Mouse (Mus musculus) hindbrain, embryonic 14.5 days (tissue): ENCODE results near the gene Fgfr2. TPM values are rescaled to one million over a fixed set of nuclear protein-coding genes. Genes with fewer than 3 reads are reported as not detected.

ENCODE experiments used
- ATAC-seq: fragments of 200-750 bp; cut with Nextera tagmentation; 2 replicates; pipeline ENCODE4 v1.8.0; 2017; ENCODE audit warnings: moderate number of reproducible peaks, mild to moderate bottlenecking, moderate TSS enrichment, moderate library complexity; ENCODE audit not compliant: low FRiP score
- DNase-seq: peaks from one replicate; pipeline ENCODE4 v3.0.0-alpha.2; 2015; ENCODE audit warnings: low spot score
- H3K27ac ChIP-seq: fragments of 300-500 bp; sonication (generic); 2 replicates; pipeline ENCODE4 v1.5.1; 2014; ENCODE audit warnings: mild to moderate bottlenecking, moderate library complexity
- H3K27me3 ChIP-seq: fragments of 300-500 bp; sonication (generic); 2 replicates; pipeline ENCODE4 v1.6.1; 2014; ENCODE audit warnings: mild to moderate bottlenecking, low read length, mixed read lengths; ENCODE audit not compliant: control insufficient read depth, insufficient read depth
- H3K36me3 ChIP-seq: fragments of 300-500 bp; sonication (generic); replicated peaks from 2 replicates; pipeline ENCODE4 v1.6.1; 2014; ENCODE audit not compliant: control insufficient read depth, insufficient read depth
- H3K4me1 ChIP-seq: fragments of 300-500 bp; sonication (generic); replicated peaks from 2 replicates; pipeline ENCODE4 v1.6.1; 2014; ENCODE audit warnings: antibody characterized with exemption, low read length, mixed read lengths; ENCODE audit not compliant: control insufficient read depth, insufficient read depth
- H3K4me2 ChIP-seq: fragments of 300-500 bp; sonication (generic); replicated peaks from 2 replicates; pipeline ENCODE4 v1.6.1; 2014; ENCODE audit warnings: mild to moderate bottlenecking, moderate library complexity
- H3K4me3 ChIP-seq: fragments of 300-500 bp; sonication (generic); replicated peaks from 2 replicates; pipeline ENCODE4 v1.5.1; 2014; ENCODE audit warnings: mild to moderate bottlenecking, low read length
- H3K9ac ChIP-seq: fragments of 300-500 bp; sonication (generic); 2 replicates; pipeline ENCODE4 v1.6.1; 2014
- H3K9me3 ChIP-seq: fragments of 300-500 bp; sonication (generic); 2 replicates; pipeline ENCODE4 v1.6.1; 2016; ENCODE audit warnings: low read length; ENCODE audit not compliant: control insufficient read depth
- WGBS: fragments of 180-500 bp; shearing (Covaris S2); extraction: QIAGEN DNeasy Blood & Tissue Kit; methylation state at CpG from one replicate; pipeline ENCODE4 v1.1.7; 2014; 5-methylcytosine and 5-hydroxymethylcytosine counted together
- polyA plus RNA-seq: library from polyadenylated mRNA; unstranded; fragments of >200 nt; fragmentation: Nextera tagmentation; extraction: Ambion mirVana; gene quantifications from 2 replicates; pipeline ENCODE4 v1.2.1, GENCODE M21; 2014

Fgfr2 gene
- polyA plus RNA-seq, 1 experiment from 2014 or later = 43.5 TPM

DNA sequence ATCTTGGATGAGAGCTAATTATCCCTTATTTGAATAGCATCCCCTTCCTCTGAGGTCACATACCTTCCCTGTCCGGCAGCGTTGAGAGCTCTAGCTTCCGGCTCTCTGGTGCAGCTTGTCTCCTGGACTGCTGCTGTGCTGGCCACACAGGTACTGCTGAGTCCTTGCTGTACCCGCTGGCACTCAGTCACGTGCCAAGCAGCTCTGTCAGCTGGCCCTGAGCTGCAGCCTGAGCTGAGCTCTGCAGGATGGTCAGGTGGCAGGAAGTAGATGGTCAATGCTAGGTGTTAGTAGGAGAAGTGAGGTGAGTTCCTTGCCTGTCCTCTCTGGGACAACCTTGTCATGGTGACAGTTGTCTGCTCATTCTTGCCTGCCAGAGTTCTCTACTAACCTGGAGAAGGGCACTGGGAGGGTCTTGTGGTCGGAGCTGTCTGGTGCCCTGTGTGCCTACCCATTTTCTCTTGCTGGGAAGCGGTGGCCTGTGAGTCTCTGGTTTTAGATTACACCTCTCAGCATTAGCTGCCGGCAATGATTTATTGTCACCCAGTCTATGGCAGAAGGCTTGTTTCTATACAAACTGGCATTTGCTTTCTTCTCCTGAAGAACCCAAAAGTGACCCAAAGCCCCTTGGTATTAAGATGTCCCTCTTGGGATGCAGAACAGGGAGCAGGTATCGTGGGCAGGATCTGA is 2402.4 kb downstream of the Fgfr2 start:
- Histone ChIP-seq H3K4me1 (peaks cover 20% of the 10 kb centered on the region), H3K4me2 (no peak overlapping the region), H3K36me3 (peaks cover 32% of the 10 kb centered on the region), H3K4me3 (no peak overlapping the region), H3K27ac (0 out of 2 replicates have a peak overlapping the region, but pooled peaks have one; percentile 55), H3K9me3 (no peaks in the 10 kb centered on the region), H3K27me3 (no peaks in the 10 kb centered on the region), H3K9ac (no peak overlapping the region)
- ATAC-seq = no peak
- no peak for DNase-seq
- WGBS = 59% methylated on average over 9 of the region's 9 CpGs

DNA sequence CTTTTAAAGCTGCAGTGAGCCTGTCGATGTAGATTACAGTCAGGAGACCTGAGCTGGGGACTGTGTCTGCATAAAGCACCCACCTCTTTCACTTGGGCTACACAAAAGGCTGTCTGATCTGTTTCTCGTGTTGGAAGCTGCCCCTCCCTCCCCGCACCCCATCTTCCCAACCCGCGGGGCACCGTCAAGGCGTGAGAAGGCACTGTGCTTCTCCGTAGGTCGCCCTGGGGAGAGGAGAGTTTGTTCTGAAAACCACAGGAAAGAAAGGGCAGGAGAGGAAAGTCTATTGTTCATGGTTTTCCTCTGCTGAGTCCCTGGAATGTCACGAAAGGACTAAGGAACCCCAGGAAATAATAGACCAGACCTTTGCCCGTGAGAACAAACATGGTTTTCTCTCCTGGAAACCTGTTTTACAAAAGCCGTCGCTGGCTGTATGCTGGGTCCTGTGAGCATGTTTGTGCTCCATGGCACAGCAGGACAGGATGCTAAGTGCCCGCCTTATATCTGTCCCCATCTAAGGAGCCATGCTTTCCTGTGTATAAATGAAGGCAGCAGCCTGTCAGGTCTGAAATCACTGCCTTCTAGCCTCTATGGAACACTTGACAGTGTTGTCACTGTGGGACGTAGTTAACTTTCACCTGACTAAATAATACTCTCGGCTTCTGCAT is 2403.1 kb downstream of the Fgfr2 start:
- Histone ChIP-seq H3K4me1 (peaks cover 20% of the 10 kb centered on the region), H3K9me3 (no peaks in the 10 kb centered on the region), H3K4me2 (0 out of 2 replicates have a peak overlapping the region, but pooled peaks have one; percentile 13), H3K27ac (peak overlapping the region; percentile 55), H3K36me3 (peaks cover 25% of the 10 kb centered on the region), H3K9ac (peak overlapping the region; percentile 37), H3K27me3 (no peaks in the 10 kb centered on the region), H3K4me3 (no peak overlapping the region)
- no peak for DNase-seq
- 9% methylated on average over 16 of the region's 16 CpGs for WGBS
- ATAC-seq = no peak

DNA sequence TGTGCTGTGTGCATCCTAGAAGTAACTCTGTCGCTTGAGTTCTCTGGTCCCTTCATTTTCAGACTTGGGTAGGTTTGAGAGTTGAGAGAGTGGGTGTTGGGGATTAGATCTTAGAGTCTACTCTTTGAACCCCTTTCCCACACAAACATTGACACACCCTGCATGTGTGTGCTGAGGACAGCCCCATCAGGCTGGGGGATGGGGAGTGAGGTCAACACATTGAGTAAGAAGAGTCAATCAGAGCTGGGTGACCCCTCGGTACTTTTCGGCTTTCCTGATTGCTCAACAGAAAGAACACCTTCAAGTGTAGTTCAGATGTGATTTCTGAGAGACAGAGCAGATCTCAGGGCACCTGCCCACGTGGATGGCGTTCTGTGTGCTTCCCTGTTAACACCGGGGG is 2406.2 kb downstream of the Fgfr2 start:
- Histone ChIP-seq H3K4me1 (peaks cover 31% of the 10 kb centered on the region), H3K9ac (no peak overlapping the region), H3K4me2 (no peak overlapping the region), H3K9me3 (no peaks in the 10 kb centered on the region), H3K36me3 (peaks cover 25% of the 10 kb centered on the region), H3K27me3 (no peaks in the 10 kb centered on the region), H3K4me3 (no peak overlapping the region), H3K27ac (no peak overlapping the region)
- 98% methylated on average over 6 of the region's 6 CpGs for WGBS
- DNase-seq = no peak
- ATAC-seq = no peak

DNA sequence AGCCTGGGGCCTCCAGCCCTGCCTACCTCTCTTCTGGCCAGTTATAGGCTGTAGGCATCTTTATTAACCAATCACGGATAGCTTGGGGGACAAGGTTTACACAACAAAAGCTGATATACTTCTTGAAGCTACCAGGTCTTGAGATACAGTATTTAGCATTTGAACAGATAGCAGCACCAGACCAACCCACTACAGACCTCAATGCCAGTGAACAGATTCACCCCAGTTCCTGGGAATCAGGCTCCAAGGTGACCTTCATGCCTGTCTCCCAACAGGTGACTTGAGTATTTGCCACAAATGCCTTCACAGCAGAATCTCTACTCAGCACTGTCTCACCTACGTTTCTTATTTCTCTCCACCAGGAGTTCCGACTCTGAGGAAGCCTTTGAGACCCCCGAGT is 2406.8 kb downstream of the Fgfr2 start:
- H3K4me1 ChIP-seq = peaks cover 31% of the 10 kb centered on the region

DNA sequence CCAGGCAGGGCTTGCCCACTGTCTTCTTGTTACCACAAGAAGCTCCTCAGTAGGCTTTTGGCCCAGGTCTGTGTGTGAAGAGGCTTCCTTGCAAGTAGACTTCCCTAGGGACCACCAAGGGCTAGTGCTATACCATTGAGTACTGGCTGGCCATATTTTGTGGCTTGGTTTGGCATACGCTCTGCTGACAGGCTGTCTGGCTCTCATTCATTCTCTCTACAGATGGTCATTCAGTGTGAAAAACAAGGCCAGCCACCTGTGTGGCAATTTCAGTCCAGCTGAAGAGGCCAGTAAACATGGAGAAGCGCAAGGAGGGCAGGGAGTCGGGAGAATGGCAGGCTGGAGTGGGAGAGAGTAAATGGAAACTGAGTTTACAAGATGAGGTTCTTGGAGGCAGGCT is 2407.7 kb downstream of the Fgfr2 start:
- 81% methylated on average over 3 of the region's 3 CpGs for WGBS
- Histone ChIP-seq H3K9ac (no peak overlapping the region), H3K36me3 (peaks cover 25% of the 10 kb centered on the region), H3K27me3 (no peaks in the 10 kb centered on the region), H3K4me2 (no peak overlapping the region), H3K9me3 (no peaks in the 10 kb centered on the region), H3K27ac (no peak overlapping the region), H3K4me3 (no peak overlapping the region), H3K4me1 (peaks cover 30% of the 10 kb centered on the region)
- no peak for DNase-seq
- ATAC-seq = no peak

More for the DNA sequence above, 2406.8 kb downstream of the Fgfr2 start:
- H3K9me3 ChIP-seq = no peaks in the 10 kb centered on the region
- H3K9ac ChIP-seq = no peak overlapping the region
- H3K4me3 ChIP-seq = no peak overlapping the region
- H3K27me3 ChIP-seq = no peaks in the 10 kb centered on the region
- peaks cover 25% of the 10 kb centered on the region for H3K36me3 ChIP-seq
- DNase-seq (no peak), ATAC-seq (no peak)
- WGBS = 96% methylated on average over 4 of the region's 4 CpGs
- no peak overlapping the region for H3K4me2 ChIP-seq
- no peak overlapping the region for H3K27ac ChIP-seq

DNA sequence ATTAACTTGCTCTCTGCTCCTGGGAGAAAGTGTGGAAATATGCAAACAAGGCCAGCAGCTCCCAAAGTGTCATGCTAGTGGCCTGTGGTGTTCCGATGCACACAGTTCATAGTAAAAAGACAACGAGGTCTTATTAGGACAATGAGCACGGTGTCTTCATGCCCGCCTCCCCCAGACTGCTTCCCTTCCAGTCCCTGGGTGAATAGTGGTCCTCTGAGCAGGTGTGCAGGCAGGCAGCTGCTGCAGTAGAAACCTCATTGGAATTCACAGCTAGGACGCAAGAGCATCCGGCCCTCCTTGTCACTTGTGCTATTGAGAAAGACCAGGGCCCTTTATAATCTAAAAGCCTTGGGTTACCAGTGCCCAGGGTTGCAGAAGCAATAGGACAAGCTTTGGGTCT is 2409.8 kb downstream of the Fgfr2 start:
- Histone ChIP-seq H3K4me1 (peaks cover 32% of the 10 kb centered on the region), H3K9ac (no peak overlapping the region), H3K9me3 (no peaks in the 10 kb centered on the region), H3K36me3 (peaks cover 18% of the 10 kb centered on the region), H3K27ac (peak overlapping the region; percentile 51), H3K27me3 (no peaks in the 10 kb centered on the region), H3K4me2 (no peak overlapping the region), H3K4me3 (no peak overlapping the region)
- DNase-seq = no peak
- ATAC-seq = no peak
- 47% methylated on average over 6 of the region's 6 CpGs for WGBS

DNA sequence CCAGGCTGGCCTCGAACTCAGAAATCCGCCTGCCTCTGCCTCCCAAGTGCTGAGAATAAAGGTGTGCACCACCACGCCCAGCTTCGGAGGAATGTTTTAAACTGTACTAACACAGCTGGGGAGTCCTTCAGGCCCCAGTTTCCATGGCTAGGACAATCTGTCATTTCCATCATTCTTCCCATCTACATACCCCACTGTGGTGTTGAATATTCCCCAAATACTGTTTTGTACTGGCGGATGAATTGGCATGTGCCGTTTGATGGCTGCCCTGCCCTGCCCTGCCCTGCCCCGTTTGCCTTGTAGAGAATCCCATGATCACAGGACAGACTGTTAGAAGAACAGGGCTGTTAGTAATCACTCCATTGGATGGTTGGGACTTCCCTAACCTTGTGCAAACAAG is 2411.3 kb downstream of the Fgfr2 start:
- Histone ChIP-seq H3K4me3 (no peak overlapping the region), H3K9ac (no peak overlapping the region), H3K4me1 (peaks cover 37% of the 10 kb centered on the region), H3K27ac (no peak overlapping the region), H3K4me2 (no peak overlapping the region), H3K9me3 (no peaks in the 10 kb centered on the region), H3K36me3 (peaks cover 4% of the 10 kb centered on the region; the same call in 1 of the 2 replicates), H3K27me3 (no peaks in the 10 kb centered on the region)
- WGBS = 89% methylated on average over 7 of the region's 7 CpGs
- DNase-seq (no peak), ATAC-seq (no peak)

DNA sequence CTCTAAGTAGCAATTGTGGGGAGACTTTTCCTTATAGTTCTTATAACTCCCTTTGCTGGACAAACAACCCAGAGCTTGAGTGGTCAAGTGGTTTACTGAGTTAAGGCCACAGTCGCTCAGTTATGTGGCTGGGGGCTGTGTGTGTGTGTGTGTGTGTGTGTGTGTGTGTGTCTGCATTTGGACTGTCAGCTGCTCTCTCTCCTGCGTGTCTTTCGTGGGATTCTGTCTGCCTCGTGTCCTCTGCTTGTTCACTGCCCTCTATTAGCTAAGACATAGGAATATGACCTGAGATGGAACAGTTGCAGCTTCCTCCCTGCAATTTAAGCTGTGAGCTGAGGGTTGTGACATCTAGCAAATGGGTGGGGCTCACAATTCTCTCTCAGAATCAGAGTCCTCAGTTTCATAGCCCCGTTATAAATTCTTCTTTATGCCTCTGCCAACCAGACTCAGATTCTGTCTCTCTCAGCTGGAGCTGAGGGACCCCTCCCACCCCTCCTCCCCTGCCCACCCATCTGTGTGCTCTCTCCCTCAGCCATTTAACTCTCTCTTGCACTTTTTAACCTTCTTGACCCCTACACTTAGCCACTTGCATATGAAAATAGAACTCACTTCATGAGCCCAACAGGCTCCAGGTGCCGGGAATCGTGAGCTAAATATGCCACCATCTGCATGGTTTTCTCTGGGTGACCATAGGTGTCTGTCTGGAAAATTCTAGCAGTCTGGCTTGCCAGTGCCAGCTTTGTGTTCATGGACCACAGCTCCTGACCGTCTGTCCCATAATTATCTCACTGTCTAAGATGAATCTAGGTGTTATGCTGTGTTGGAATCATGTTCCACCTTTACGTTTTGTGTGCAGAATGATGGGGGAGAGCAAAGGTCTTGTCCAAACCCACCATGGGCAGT is 2413.5 kb downstream of the Fgfr2 start:
- Histone ChIP-seq H3K27me3 (no peaks in the 10 kb centered on the region), H3K36me3 (no peaks in the 10 kb centered on the region), H3K4me1 (peaks cover 42% of the 10 kb centered on the region), H3K4me3 (no peak overlapping the region), H3K9me3 (no peaks in the 10 kb centered on the region), H3K9ac (peak overlapping the region; percentile 4; the same call in 1 of the 2 replicates), H3K4me2 (no peak overlapping the region), H3K27ac (peak overlapping the region; percentile 57; the same call in 1 of the 2 replicates)
- WGBS = 47% methylated on average over 9 of the region's 9 CpGs
- DNase-seq = no peak
- ATAC-seq = no peak

DNA sequence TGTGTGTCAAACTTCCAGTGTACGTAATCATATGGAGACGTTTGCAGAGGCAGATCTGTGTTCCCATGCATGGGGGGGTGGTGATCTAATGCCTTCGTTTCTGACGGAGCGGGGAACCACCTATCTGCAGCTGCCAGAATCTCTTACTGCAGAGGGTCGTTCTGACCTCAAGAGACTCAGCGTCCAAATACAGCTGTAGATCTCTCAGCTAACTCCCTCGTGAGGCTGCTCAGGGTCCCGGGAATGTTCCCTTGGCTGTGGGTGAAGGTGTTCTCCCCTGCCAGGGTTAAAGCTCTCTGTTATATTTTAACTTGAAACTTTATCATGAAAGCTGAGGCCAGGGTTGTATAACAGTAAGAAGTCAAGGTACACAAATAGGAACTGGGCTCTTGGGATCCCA is 2414.2 kb downstream of the Fgfr2 start:
- DNase-seq (no peak), ATAC-seq (no peak)
- Histone ChIP-seq H3K36me3 (no peaks in the 10 kb centered on the region), H3K4me2 (no peak overlapping the region; the same call in 1 of the 2 replicates), H3K9ac (peak overlapping the region; percentile 4; the same call in 1 of the 2 replicates), H3K27me3 (no peaks in the 10 kb centered on the region), H3K27ac (no peak overlapping the region), H3K4me1 (peaks cover 42% of the 10 kb centered on the region), H3K9me3 (no peaks in the 10 kb centered on the region), H3K4me3 (no peak overlapping the region)
- 49% methylated on average over 9 of the region's 9 CpGs for WGBS
